ENCODE assay signal across 12 mouse cellular contexts in the genomic region with DNA sequence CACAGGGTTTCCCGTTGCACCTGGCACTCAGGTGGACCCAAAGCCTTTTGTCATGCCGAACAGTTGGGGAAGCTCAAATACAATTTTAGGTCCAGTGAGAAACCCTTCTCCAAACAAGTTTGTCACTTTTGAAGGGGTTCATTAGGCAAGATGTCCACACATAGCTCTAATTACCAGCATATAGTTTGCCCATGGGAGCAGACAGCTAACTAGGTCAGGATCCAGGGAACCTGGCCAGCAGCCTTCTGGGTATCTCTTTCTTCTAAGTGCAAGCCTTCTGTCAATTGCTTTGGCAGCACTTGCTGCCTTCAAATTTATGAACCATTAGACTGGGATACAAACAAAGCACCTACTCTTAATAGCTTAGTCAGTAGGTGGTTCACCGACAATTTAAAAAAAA.
DNase-seq lines count a peak whose midpoint lies in the region; ATAC-seq lines count a peak whose summit lies in the region.
"Had no signal": no experiment of that assay in that cellular context is flagged by ENCODE, and none has a peak within 500 bp of the region (broad histone marks: within the 10 kb centered on the region; RNA-seq: fewer than 3 reads in every experiment).

No protein-coding gene starts in this region.

- no peaks in the 10 kb centered on the region for H3K36me3 ChIP-seq in hindbrain, embryonic 15.5 days
- no peaks in the 10 kb centered on the region for H3K36me3 ChIP-seq in hindbrain, embryonic 14.5 days (replicated peaks; ENCODE audit: control insufficient read depth, insufficient read depth)
- H3K36me3 ChIP-seq: embryonic facial prominence, embryonic 12.5 days had no signal

- H3K27ac ChIP-seq in hindbrain, embryonic 15.5 days (replicated peaks) = peak overlapping the region; percentile 11; the same call in 1 of the 2 replicates
- no peak overlapping the region for H3K27ac ChIP-seq in hindbrain, embryonic 14.5 days
- H3K27ac ChIP-seq: embryonic facial prominence, embryonic 12.5 days had no signal

- no peaks in the 10 kb centered on the region for H3K27me3 ChIP-seq in hindbrain, embryonic 15.5 days
- no peaks in the 10 kb centered on the region for H3K27me3 ChIP-seq in hindbrain, embryonic 14.5 days (ENCODE audit: control insufficient read depth, insufficient read depth, low read length)
- H3K27me3 ChIP-seq: CH12.LX; embryonic facial prominence, embryonic 12.5 days had no signal

- H3K9me3 ChIP-seq in hindbrain, embryonic 15.5 days = no peaks in the 10 kb centered on the region
- H3K9me3 ChIP-seq in hindbrain, embryonic 14.5 days (ENCODE audit: control insufficient read depth, low read length) = no peaks in the 10 kb centered on the region
- H3K9me3 ChIP-seq: embryonic facial prominence, embryonic 12.5 days had no signal

- no peak overlapping the region for H3K4me3 ChIP-seq in hindbrain, embryonic 15.5 days
- H3K4me3 ChIP-seq in hindbrain, embryonic 14.5 days (replicated peaks; ENCODE audit: low read length) = no peak overlapping the region
- H3K4me3 ChIP-seq: embryonic facial prominence, embryonic 12.5 days had no signal

- no peak overlapping the region for H3K9ac ChIP-seq in hindbrain, embryonic 15.5 days
- H3K9ac ChIP-seq in hindbrain, embryonic 14.5 days = no peak overlapping the region
- H3K9ac ChIP-seq: embryonic facial prominence, embryonic 12.5 days had no signal

- WGBS in hindbrain, embryonic 15.5 days = 70% methylated on average over 3 of the region's 3 CpGs
- 77% methylated on average over 3 of the region's 3 CpGs for WGBS in hindbrain, embryonic 14.5 days

- DNase-seq in hindbrain, embryonic 14.5 days (ENCODE audit: low spot score) = no peak
- peak; percentile 22 for DNase-seq in right cerebral cortex, postnatal 4 days
- DNase-seq in right cerebral cortex, adult 18-20 months = no peak
- DNase-seq in cerebellum, adult 9-11 months = peak; percentile 93
- DNase-seq in spleen, adult 18-20 months = no peak
- no peak for DNase-seq in T-cell, adult 2 months (ENCODE audit: low spot score)
- DNase-seq: adrenal gland, postnatal 10 days; lung, adult 18-20 months had no signal

- H3K4me2 ChIP-seq in hindbrain, embryonic 15.5 days = no peak overlapping the region
- no peak overlapping the region for H3K4me2 ChIP-seq in hindbrain, embryonic 14.5 days (replicated peaks)
- H3K4me2 ChIP-seq: embryonic facial prominence, embryonic 12.5 days had no signal

- no peak for ATAC-seq in hindbrain, embryonic 15.5 days (ENCODE audit: low FRiP score, low read depth)
- no peak for ATAC-seq in hindbrain, embryonic 14.5 days (ENCODE audit: low FRiP score)
- ATAC-seq: Patski had no signal

- peaks cover 25% of the 10 kb centered on the region for H3K4me1 ChIP-seq in hindbrain, embryonic 15.5 days (replicated peaks)
- peaks cover 36% of the 10 kb centered on the region; the same call in 1 of the 2 replicates for H3K4me1 ChIP-seq in hindbrain, embryonic 14.5 days (replicated peaks; ENCODE audit: control insufficient read depth, insufficient read depth, low read length)
- H3K4me1 ChIP-seq: embryonic facial prominence, embryonic 12.5 days had no signal

Comparison
In these comparisons a context has a peak if more than half of its experiments do, and no peak if none do; other contexts are left out.
1. DNase-seq: peak in right cerebral cortex, postnatal 4 days (single experiment) and cerebellum, adult 9-11 months (single experiment); none in hindbrain, embryonic 14.5 days (single experiment), right cerebral cortex, adult 18-20 months (single experiment), spleen, adult 18-20 months (0 of 2) and T-cell, adult 2 months (single experiment).